Mouse (Mus musculus): Measurements from ENCODE around the gene Car9. TPM values are rescaled to one million over a fixed set of nuclear protein-coding genes. Genes with fewer than 3 reads are reported as not detected.
"Not testable (repeated sequence)": the region's sequence is repeated elsewhere in the genome, so short reads cannot be mapped to it uniquely, and the experiment has no call there.

Car9 gene
- under 1 TPM; 0.17 to 0.35 TPM for total RNA-seq (2021)

DNA sequence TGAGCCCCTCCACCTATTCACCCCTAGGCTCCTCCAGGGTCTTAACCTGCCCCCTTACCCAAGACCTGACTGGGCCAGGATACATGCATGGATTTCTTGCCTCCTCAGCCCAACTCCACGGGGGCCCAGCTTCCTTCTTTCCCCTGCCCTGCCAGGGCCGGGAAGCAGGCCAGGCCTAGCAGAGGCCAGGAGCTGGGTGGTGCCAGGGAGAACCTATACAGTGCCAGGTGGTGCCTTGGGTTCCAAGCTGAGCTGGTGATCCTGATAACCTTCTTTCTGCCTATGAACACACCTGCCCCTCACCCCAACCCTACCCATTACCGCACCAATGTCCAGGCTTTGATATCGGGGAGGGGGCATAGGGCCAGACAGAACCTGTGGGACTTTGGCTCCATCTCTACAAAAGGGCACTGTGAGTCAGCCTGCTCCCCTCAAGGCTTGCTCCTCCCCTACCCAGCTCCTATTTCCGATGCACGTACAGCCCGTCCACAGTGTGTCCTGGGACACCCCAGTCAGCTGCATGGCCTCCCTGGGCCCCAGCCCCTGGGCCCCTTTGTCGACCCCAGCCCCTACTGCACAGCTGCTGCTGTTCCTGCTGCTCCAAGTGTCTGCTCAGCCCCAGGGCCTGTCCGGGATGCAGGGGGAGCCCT, at the start of gene Car9:
TSS of gene Car9 (plus strand) at position 431 of the 650 bp plus-strand sequence.
- no peak for DNase-seq

DNA sequence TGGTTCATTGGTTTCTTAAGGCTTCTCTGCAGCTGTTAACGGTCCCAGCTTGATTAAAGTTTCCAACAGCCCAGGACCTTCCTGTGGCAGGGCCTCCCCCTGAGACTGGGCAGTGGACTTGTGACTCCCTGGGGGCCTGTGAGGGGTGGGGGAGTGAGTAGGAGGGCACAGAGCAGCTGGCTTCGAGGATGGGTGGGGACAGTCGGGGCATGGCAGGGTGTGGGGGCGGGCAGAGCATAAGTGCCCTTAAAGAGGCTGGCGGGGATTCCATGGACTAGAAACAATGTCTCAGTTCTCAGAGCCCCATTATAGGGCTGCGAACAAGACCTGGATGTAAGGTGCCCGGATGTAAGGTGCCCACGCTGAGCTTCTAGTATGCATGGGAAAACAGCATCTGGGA, 49.6 kb upstream of the Car9 start:
- no peak for DNase-seq

DNA sequence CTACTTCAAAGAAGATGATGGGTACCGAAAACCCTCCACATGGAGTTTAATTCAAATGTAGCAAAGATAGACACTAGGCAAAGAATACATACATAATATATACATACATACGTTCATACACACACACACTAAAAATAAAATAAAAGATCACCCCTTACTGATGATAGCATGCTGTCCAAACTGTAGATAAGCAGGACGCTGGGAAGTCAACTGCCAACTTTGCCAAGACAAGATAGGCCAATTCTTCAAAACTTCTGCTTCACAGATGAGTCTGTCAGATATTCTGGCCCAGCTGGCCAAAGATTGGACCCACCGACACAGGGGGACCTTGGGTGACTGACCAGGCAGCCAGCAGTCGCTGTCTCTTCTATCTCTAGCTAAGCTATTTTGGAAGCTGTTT, 43.7 kb upstream of the Car9 start:
- DNase-seq, result no peak

DNA sequence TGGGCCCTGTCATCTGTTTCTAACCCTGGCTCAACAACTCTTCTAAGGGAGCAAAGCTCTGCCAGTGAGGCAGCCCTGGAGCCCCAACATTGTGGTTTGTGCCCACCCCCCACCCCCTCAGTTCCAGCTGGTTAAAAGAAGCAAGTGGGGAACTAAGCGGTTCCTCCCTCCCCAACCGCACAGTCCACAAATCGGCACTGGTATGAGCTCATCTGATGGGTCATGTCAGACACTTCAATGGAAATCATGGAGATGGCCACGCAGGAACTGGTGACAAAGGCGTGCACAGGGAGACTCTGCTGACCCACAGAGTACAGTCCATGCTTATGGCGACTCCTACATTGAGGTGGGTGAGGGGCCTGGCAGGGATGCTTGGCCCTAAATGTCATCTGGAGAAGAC, 40.8 kb upstream of the Car9 start:
- DNase-seq, result no peak

DNA sequence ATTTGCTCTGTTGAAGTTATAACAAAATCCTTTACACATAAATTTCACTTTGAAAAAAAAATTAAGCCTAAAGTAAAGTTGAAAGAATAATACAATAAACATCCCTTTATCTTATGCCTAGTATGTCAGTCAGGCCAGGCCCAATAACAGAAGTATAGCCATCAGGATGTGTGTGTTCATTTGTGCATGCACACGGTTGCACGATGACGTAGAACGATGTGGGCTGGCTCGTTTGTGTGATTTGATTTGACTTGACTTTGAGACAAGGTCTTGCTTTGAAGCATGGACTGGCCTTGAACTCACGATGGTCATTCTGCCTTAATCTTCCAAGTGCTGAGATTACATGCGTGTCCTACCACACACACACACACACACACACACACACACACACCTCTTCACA, 39.9 kb upstream of the Car9 start:
- no peak for DNase-seq

DNA sequence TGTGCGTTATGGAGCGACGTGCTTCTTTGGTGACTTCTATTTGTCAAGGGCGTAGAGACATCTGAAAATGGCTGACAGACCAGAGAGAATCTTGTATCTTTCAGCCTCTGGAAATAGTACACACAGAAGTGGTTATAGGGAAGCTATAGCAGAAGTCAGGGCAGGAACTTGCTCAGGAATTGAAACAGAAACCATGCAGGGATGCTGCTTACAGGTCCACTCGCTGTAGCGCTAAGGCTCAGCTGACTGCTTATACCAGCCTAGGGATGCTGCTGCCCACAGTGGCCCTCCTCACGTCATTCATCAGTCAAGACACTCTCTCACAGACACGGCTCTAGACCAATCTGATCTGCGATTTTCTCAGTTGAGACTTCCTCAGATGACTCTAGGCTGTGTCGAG, 36.5 kb upstream of the Car9 start:
- DNase-seq, result no peak

DNA sequence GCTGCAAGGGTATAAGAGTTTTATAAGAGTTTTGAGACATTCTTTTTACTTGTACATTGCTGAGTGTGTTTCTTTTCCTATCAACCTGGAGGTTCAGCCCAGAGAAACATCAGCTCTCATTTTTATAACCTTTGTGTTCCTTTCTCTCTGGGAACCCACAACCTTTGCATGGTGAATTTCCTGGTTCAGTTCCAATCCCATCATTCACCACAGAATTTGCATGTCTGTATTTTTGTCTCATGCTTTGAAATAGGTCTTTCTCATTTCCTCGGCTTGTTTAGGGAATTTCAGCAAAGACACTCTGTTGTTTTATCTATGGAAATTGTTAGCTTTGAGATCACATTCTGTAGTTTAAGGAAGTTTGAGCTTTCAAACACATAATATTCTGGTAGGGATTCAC, 33.1 kb upstream of the Car9 start:
- no peak for DNase-seq

DNA sequence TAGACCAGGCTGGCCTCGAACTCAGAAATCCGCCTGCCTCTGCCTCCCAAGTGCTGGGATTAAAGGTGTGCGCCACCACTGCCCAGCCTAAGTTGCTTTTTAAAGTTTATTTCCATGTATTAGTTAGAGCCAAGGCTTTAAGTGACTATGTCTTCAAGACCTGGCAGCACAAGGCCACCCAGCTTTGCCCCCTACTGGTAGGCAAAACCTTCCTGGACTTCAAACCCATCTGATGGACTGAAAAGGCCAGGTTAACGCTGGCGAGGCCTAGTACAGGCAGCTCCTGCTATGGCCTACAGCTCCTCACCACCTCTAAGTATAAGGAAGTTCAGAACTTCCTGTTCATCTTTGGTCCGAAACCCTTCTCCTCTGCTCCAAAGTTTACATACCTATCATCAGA, 30.2 kb upstream of the Car9 start:
- no peak for DNase-seq

DNA sequence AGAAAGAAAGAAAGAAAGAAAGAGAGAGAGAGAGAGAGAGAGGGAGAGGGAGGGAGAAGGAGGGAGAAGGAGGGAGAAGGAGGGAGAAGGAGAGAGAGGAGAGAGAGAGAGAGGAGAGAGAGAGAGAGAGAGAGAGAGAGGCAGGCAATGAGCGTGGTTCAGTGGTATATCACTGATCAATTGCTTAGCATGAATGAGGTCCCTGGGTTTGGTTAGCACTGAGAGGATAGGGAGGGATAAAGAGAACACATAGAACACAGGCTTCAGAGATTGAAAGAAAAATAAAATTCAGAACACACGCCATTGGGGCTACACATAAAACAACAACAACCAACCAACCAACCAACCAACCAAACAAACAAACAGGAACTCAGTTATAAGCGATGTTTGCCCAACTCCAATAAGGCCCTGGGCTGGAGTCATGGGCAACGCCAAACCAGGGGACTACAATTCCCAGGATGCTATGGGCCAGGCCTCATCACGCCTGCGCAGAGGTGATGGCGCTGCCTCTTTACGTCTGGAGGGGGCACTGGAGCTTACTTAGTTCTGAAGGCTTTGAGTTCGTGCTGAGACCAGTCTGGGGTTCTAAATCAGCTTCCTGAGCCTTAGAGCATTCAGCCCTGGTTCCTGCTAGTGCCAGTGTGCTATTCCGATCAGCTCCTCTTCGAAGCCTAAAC, 28.8 kb upstream of the Car9 start:
- peak; percentile 79 to 81 for DNase-seq

DNA sequence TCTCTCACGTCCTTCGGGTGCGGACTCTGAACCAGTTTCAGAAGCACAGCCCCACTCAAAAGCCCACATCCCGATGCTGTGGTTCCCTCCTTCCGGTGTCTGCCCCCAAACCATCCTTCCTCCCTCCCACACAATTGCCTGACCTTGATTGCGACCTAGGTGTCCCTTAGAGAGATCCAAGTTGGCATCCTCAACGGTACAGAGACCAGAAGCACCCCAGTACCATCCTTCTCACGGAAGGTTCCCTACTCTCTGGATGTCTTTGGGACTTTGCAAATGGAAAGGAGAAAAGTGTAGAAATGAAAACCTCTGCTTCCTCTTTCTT, 28.3 kb upstream of the Car9 start:
- DNase-seq, result no peak

DNA sequence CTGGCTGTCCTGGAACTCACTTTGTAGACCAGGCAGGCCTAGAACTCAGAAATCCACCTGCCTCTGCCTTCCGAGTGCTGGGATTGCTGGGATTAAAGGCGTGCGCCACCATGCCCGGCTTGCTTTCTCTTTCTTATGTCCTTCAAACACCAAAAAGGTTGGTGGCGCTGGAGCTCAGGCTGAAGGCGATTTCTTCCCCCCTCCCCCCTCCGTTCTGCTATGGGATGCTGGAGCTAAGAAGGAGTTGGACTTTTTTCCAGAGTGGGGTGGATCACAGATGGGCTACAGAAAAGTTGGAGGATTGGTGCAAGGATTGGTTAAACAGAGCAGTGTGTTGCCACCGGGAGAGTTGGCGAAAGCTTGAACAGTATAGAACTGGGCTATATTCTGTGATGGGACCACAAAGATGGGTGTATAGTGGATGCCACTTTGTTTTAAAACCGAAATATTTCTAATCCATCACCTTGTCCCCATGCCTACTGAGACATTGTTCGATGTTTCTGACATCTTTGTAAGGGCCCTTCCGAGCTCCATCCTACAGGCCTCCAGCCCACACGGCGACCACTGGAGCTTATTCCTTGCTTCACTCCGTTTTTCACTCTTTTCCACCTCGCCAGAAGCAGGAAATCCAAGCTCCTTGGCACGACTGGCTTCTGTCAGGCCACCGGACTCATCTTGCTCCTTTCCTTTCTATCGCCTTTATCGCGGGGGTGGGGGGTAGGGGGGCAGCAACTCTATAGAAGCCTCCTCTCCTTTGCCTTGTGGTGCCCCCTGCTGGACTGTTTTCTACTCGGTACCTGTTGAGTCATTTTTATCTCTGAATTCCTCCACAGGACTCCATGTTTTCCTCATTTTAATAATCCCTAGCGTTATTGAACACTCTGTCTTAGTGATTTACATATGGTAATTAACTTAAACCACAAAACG, 27.6 kb upstream of the Car9 start:
- peak in 1 of 2 experiments; percentile 24 for DNase-seq

DNA sequence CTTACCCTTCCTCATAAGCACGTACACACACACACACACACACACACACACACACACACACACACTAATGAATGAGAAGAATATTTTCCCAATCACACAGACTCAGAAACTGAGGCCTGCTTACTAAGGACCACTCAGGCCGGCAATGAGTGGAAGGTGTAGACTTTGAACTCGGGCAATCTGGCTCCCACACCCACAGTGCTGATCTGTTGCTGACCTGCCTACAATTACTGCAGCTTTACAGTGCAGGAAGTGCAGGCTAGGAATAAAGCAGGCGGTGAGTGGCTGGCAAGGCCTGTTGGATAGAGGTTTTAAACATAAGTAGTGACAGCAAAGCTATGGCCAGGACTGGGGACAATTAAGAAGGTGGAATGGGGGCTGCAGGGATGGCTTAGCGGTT, 25.8 kb upstream of the Car9 start:
- no peak for DNase-seq

DNA sequence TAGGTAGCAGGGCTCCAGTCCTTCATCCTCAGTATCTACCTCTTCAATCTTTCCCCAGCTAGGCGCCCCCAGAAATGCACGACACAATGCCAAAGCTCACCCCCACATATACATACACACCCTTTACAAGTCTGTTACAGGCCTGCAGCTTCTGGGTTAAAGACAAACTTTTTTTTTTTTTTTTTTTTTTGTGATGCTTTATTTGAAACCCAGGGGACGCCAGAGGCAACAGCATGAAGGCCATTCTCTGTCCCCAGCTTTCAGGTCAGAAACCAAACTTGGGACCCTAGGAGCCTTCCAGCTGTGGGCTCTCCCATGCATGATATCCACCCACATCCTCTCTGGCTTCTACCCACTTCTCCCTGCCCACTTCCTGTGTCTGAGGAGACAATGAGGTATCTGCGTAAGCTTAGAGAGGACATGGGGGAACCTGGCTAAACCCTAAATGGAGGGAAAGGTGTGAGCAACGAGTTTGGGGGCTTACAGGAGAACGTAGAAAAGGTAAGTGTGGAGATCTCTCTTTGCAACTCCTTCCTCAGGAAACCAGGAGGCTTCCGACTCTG, 24.8 kb upstream of the Car9 start:
- no peak for DNase-seq

DNA sequence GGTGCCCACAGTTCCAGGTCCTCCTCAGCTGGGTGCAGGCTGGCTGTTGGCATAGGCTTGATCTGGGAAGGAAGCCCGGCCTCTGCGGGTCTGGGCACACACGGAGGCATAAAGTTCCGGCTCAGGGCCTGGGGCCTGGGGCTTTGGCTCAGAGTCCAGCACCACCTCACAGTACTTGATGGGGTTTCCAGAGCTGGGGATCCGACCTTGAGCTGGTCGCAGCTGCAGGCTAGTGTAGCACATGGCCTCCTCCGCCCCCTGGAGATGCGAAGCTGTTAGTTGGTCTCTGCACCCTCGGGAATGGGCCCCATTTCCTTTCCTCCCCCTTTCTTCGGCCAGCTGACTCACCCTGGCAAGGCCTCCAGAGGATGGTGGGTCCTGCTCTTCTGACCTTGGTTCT, 24.2 kb upstream of the Car9 start:
- DNase-seq, result no peak

DNA sequence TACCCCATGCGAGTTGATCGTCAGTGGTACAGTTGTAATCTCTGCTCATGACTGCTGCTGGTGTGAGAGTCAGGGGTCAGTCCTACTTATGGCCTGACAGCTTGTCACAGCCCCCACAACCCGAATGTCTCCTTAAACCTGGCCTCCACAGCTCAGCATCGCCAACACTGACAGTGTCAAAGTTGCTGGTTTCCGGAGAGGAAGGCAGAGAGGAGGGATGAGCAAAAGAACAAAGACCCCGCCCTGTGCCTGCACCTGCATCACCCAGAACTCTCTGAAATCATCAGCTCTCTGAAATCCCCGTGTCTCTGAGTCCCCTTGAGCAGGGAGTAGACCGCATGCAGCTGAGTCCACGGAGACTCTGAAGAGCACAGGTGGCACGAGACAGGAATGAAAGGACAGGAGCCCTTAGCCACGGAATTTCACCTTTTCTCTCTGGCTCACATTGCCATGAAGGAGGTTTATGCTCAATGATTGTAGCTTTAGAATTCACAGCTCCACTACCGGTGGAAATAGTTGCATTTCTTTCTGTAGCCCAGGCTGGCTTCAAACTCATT, 23.2 kb upstream of the Car9 start, which contains the start of gene Sit1:
TSS of gene Sit1 (minus strand) at position 200 of the 557 bp plus-strand sequence.
- no peak for DNase-seq

DNA sequence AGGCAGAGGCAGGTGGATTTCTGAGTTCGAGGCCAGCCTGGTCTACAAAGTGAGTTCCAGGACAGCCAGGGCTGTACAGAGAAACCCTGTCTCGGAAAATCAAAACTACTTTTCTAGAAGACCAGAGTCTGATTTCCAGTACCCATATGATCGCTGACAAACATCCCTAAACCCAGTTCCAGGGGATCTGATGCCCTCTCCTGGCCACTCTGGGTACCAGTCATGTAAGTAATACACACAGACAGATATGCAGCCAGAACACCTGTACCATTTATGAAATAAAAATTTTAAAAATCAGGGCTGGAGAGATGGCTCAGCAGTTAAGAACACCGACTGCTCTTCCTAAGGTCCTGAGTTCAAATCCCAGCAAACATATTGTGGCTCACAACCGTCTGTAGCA, 21.1 kb upstream of the Car9 start:
- not testable (repeated sequence) for DNase-seq

DNA sequence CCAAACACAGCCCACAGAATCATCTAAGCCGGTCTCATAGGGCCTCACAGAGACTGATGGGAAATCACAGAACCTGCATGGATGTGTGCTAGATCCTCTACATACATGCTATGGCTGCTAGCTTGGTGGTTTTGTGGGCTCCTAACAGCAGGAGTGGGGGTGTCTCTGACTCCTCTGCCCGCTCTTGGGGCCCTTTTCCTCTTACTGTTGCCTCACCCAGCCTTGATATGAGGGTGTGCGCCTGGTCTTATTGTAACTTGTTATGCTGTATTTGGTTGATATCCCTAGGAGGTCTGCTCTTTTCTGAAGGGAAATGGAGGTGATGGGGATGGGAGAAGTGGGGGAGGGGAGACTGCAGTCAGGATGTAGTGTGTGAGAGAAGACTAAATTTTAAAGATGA, 17.2 kb upstream of the Car9 start:
- no peak for DNase-seq

DNA sequence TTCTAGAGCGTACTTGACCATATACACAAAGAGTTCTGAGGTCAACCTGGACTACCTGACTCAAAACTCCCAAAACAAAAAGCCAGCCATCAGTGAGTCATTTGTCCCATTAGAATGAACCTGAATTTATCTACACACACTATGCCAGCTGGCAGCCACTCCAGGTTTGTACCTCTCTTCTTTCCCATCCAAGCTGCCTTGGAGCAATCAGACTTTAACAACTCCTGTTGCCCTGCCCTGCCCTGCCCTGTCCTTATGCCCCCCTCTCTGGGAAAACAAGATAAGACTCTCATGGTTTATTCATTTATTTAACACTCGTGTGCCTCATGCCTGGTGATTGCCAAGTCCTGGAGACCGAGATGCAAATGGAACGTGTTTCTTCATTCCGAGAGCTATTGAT, 16.0 kb upstream of the Car9 start:
- no peak for DNase-seq

DNA sequence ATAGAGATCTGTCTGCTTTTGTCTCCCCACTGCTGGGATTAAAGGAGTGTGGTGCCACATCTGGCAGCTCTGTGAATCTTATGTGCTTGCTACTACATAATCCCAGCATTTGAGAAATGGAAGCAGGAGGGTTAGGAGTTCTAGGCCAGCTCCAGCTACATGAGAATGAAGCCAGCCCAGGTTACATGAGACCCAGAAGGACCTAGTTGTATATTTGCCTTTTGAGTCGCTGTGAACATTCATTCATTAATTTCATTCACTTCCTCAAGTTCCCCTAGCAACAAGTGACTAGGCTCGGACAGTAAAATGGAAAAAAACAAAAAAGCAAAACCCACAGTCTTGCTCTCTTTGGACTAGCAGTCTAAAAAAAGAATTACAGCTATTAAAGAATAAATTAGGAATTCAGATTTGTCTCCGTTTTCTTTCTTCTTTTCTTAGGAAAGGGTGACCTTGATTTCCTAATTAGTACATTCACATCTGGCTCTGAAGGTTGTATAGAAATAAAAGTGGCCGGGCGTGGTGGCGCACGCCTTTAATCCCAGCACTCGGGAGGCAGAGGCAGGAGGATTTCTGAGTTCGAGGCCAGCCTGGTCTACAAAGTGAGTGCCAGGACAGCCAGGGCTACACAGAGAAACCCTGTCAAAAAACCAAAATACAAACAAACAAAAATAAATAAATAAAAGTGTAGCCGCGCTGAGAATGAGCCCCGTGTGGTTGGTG, 14.5 kb upstream of the Car9 start:
- DNase-seq, result no peak

DNA sequence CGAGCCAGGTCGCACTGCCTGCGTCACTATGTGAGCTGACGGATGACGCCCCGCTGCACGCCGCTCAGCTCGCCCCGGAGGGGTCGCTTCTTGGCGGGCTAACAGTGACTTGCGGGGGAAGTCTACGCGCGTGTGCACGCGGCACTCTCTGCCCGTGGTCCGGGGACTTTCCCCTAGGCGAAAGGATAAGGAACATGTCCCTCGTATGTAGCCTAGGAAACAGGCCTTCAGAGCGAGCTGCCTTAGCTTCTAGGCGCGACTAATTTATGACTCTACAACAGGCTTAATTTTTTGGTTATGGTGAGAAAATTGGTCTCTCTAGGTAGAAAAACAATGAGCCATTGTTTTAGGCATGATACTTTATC, 14.0 kb upstream of the Car9 start, which contains the start of gene Ccdc107:
TSS of gene Ccdc107 (plus strand) at position 80 of the 365 bp plus-strand sequence.
- DNase-seq, result peak; percentile 92 to 94

DNA sequence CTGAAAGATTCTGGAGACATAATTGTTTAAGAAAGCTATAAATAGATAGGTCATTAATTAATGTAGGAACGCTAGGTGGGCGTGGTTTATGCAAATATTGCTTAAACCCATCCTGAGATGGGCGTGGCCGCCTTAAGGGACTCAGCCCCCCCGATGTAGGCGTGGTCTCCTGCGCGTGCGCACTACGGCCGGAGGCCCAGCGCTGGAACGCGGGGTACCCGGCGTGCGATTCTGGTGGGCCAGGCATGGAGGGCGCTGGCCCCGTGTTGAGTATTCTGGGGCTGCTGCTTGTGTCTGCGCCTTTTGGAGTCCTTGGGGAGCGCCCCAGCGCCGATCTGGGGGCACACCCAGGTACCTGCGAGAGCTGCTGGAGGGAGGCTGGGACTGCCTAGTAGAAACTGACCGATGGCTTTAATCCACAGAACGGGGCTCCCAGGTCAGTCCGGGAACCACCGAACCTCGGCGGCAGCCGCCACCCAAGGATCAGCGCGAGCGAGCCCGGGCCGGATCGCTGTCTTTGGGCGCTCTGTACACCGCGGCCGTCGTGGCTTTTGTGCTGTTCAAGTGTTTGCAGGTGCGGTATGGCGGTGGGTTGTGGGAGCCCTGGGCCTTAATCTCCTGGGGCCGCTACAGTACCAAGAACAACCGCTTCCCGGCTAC, 13.4 kb upstream of the Car9 start:
- DNase-seq, result peak; percentile 95

DNA sequence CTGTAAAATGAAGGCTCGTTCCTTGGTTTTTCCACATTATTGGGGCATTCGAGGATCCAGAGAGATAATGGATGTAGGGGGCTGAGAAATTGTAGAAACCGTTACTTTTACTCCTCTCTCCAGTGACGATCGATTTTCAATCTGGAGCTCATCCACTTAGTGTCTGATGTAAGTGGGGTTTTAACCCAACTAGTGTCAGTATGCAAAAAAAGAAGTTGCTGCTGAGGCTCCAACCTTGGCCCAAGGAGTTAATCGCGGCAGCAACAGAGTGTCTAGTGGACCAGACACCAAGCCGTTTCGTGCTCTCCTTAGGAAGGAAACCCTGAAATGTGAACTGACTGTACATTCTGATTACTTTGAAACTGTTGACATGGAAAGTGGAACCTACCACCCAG, 12.9 kb upstream of the Car9 start:
- DNase-seq, result no peak
